Mouse (Mus musculus): ENCODE data around the gene Zfp408.
A peak's percentile ranks its signal among the peaks of the same experiment; 100 is the strongest.
"Not testable (repeated sequence)": the region's sequence is repeated elsewhere in the genome, so short reads cannot be mapped to it uniquely, and the experiment has no call there.

Gene Zfp408

GRCm38 (mm10) chr2:91650360-91650995 lies 887 bp upstream of the Zfp408 start:
- no peak for DNase-seq

DNA sequence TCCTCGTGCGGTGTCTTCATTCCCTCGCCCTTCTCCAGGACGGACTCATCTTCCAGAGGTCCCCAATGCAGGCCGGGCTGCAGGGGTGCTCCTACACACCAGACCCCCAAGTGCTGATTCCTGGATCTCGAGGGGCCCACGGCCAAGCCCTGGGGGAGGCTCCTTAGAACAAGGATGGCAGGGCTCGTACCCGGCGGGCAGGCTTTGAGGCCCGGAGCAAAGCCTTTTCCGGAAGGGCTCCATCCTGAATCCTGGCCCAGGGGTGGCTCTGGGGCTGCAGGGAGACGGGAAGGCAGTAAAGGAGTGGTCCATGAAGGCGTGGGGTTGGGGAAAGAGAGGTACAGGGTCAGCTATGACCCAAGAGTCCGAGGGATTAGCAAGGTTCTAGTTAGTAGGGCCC lies 439 bp downstream of the Zfp408 start:
- DNase-seq: no peak

GRCm38 (mm10) chr2:91646733-91647132 lies 2.9 kb downstream of the Zfp408 start:
- DNase-seq: no peak

GRCm38 (mm10) chr2:91645811-91646210 lies 3.8 kb downstream of the Zfp408 start:
- no peak for DNase-seq

GRCm38 (mm10) chr2:91645354-91645753 lies 4.2 kb downstream of the Zfp408 start:
- DNase-seq: no peak

DNA sequence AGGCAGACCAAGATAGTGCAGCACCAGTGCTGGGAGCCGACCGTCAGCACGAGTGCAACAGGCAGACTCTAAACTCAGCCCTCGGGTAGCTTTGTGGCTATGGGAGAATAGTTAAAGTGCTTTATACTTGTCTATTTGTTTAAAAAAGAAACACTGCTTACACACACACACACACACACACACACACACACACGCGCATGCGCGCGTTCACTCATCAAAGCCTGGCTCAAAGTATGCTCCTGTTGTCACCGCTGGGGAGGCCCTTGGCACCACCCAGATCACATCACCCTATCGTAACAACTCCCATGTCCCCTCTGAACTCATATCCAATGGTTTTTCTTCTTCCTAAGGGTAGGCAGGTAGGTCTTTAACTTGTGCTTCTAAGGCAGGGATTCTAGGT lies 5.6 kb downstream of the Zfp408 start:
- no peak for DNase-seq

DNA sequence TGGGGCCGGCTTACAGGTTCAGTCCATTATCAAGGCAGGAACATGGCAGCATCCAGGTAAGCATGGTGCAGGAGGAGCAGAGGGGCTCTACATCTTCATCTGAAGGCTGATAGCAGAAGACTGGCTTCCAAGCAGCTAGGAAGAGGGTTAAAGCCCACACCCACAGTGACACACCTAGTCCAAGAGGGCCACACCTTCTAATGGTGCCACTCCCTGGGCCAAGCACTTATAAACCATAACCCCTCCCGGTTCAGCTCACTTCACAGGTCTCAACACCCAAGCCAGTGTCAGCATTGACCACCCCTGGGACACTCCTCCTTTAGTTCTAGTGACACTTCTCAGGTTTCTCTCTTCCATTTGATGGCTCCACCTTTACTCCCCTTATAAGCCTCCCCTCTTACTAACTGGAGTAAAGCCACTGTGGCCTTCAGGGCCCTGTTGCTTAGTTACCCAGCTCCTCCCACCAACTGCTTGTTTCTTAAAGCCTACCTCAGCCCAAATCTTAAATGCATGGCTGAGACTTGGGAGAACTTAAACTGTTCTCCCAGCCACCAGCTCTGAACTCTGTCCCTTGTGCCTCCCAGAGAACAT lies 6.7 kb downstream of the Zfp408 start:
- peak; percentile 85 for DNase-seq

- no peak for DNase-seq
Measured at GRCm38 (mm10) chr2:91638931-91639330, 10.7 kb downstream of the Zfp408 start.

- DNase-seq: no peak
Measured at GRCm38 (mm10) chr2:91636727-91637338, 12.8 kb downstream of the Zfp408 start.

DNA sequence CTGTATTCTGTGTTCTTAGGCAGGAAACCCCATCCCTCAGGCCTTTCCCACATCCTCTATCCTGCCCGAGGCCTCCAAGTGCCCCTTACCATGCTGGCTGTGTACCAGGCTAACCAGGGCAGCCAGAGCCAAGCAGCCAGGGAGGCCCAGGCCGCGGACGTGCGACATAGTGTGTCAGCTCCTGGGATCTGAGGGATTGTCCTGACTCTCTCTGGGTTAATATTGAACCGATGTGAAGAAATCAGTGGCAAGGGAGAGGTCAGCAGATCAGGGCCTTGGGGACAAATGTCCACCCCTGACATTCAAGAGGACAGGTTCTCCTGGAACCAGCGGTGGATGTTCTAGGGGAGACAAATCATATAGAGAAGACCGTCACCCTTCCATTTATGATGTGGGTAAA lies 13.4 kb downstream of the Zfp408 start, which contains the start of gene F2:
Gene F2, minus strand, starts transcription at position 186 of the 400 bp plus-strand sequence.
- DNase-seq: no peak

DNA sequence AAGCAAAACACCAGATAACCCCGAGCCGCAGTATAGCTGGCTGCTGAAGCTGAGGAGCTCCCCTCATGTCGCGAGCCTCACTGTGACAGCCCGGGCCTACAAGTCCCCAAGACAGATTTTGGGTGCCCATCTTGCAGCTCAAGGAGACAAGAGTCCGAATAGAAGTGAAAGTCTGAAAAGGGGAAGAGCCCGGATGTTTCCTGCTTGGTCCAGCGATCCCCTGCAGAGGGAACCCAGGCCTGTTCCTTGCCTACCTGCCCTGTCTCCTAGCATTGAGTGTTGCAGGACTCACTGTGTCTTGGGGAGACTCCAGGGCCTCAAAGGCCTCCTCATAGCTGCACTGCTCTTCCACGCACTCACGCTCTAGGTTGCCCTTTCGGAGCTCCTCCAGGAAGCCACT lies 14.1 kb downstream of the Zfp408 start:
- peak; percentile 86 for DNase-seq

- DNase-seq: peak; percentile 75
Measured at GRCm38 (mm10) chr2:91634841-91635240, 14.8 kb downstream of the Zfp408 start.

- DNase-seq: peak; percentile 80
Measured at GRCm38 (mm10) chr2:91633334-91633977, 16.1 kb downstream of the Zfp408 start.

GRCm38 (mm10) chr2:91632316-91632715 lies 17.3 kb downstream of the Zfp408 start:
- no peak for DNase-seq

- DNase-seq: no peak
Measured at GRCm38 (mm10) chr2:91631826-91632225, 17.8 kb downstream of the Zfp408 start.

GRCm38 (mm10) chr2:91630384-91630783 lies 19.2 kb downstream of the Zfp408 start:
- DNase-seq: peak; percentile 85

- DNase-seq: no peak
Measured at GRCm38 (mm10) chr2:91629682-91630081, 19.9 kb downstream of the Zfp408 start.

- peak; percentile 67 for DNase-seq
Measured at GRCm38 (mm10) chr2:91628171-91628570, 21.4 kb downstream of the Zfp408 start.

DNA sequence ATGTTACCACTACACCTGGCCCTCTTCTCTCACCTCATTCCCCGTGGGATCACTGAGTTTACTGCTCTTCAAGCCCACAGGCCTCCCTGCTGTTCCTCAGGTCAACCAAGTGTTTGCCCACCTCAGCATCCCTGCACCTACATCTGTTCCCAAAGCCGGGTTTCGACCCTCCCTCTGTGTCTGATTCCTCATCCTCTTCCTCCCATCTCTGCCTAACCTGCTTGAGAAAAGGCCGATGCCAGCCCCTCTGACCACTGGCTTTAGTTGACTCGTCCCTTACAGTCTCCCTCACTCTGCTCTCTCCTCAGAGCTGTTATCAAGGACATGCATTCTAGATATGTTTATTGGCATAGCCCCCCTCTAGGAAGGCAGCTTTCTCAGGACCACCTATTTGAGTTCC lies 22.1 kb downstream of the Zfp408 start:
- DNase-seq: peak; percentile 82

DNA sequence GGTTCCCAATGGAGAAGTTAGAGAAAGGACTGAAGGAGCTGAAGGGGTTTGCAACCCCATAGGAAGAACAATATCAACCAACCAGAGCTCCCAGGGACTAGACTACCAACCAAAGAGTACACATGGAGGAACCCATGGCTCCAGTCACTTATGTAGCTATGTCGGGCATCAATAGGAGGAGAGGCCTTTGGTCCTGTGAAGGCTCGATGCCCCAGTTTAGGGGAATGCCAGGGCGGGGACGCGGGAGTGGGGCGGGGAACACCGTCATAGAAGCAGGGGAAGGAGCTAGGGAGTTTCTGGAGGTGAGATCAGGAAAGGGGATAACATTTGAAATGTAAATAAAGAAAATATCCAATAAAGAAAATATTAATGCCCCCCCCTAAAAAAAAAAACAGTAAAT lies 26.2 kb downstream of the Zfp408 start:
- peak; percentile 77 for DNase-seq

DNA sequence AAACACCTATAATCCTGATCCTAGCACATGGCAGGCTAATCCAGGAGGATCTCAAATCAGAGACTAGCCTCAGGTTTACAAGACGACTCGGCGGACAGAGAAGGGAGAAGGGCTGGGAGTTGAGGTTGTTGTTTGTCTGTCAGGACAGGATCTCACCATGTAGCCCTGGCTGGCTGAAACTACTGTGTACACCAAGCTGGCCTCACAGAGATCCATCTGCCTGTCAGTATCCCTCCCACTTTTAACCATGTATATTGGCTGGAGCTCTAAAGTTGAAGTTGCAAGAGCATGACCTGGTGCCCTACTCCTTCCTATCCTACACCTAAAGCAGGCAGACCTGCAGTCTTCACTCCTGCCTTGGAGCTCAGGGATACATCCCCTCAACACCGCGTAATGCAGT lies 27.2 kb downstream of the Zfp408 start:
- peak; percentile 64 for DNase-seq

GRCm38 (mm10) chr2:91609370-91609769 lies 40.2 kb downstream of the Zfp408 start:
- DNase-seq: not testable (repeated sequence)

DNA sequence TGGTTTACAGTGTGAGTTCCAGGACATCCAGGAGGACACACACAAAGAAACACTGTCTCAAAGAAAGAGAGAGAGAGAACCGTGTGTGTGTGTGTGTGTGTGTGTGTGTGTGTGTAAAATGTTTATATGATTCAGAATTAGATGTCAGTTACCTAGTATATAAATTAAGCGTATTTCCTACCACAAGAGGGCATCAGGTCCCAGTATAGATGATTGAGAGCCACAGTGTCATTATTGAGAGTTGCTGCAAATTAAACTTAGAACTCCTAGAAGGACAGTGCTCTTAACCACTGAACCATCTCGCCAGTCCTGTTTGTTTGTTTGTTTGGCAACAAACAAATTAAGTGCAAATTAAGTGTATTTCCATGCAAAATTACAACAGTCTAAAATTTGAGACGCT lies 47.2 kb downstream of the Zfp408 start:
- no peak for DNase-seq

- no peak for DNase-seq
Measured at GRCm38 (mm10) chr2:91600475-91600874, 49.1 kb downstream of the Zfp408 start.

Data from heart, adult 11 months (tissue).